Mouse (Mus musculus): ENCODE measurements around the gene Glmp.
"Not testable (repeated sequence)": the region's sequence is repeated elsewhere in the genome, so short reads cannot be mapped to it uniquely, and the experiment has no call there.

The Glmp gene

GRCm38 (mm10) chr3:88324951-88325405 lies at the start of gene Glmp:
Gene Glmp (plus strand): TSS chr3:88325023.
- Histone ChIP-seq H3K4me3 (replicated peaks; ENCODE audit: low read length) (peak within 1 kb of the TSS; percentile 88), H3K4me1 (replicated peaks; ENCODE audit: low read depth, low read length) (peaks cover 59% of the 10 kb centered on the region), H3K27me3 (ENCODE audit: insufficient read depth, low read length) (no peaks in the 10 kb centered on the region), H3K36me3 (ENCODE audit: insufficient read depth, low read length) (peaks cover 82% of the 10 kb centered on the region), H3K9me3 (ENCODE audit: low read length) (no peaks in the 10 kb centered on the region)
- TF ChIP-seq NANOG (IDR thresholded peaks at IDR 0.05; ENCODE audit: borderline replicate concordance, low read length) (no peak), POU5F1 (IDR thresholded peaks at IDR 0.05; ENCODE audit: borderline replicate concordance, low read length) (no peak), CTCF (conservative IDR thresholded peaks at IDR 0.05; ENCODE audit: low read length) (no peak)

DNA sequence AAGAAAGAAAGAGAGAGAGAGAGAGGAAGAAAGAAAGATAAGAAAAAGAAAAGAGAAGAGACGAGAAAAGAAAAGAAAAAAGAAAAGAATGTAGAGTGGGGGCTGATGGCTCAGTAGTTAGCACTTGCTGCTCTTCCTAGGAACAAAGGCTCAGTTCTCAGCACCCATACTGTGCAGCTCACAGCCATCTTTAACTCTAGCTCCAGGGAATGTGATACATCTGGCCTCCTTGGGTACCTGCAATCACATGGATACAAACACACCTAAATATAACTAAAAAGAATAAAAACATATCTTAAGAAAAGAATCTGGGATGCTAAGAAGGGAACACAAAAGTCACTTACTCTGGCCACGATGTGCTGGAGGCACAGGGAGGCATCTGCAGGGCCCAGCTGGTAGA lies 48.7 kb upstream of the Glmp start:
- H3K9me3 ChIP-seq (ENCODE audit: low read length), result no peaks in the 10 kb centered on the region
- TF ChIP-seq CTCF (conservative IDR thresholded peaks at IDR 0.05; ENCODE audit: low read length) (no peak), NANOG (IDR thresholded peaks at IDR 0.05; ENCODE audit: borderline replicate concordance, low read length) (no peak; the same call in 1 of the 2 replicates), POU5F1 (IDR thresholded peaks at IDR 0.05; ENCODE audit: borderline replicate concordance, low read length) (no peak)
- peaks cover 64% of the 10 kb centered on the region for H3K4me1 ChIP-seq (replicated peaks; ENCODE audit: low read depth, low read length)
- H3K4me3 ChIP-seq (replicated peaks; ENCODE audit: low read length), result peak overlapping the region; percentile 73
- H3K27me3 ChIP-seq (ENCODE audit: insufficient read depth, low read length), result no peaks in the 10 kb centered on the region
- peaks cover 13% of the 10 kb centered on the region for H3K36me3 ChIP-seq (ENCODE audit: insufficient read depth, low read length)

- H3K27me3 ChIP-seq (ENCODE audit: insufficient read depth, low read length), result no peaks in the 10 kb centered on the region
- peaks cover 66% of the 10 kb centered on the region for H3K4me1 ChIP-seq (replicated peaks; ENCODE audit: low read depth, low read length)
- peak overlapping the region; percentile 73 for H3K4me3 ChIP-seq (replicated peaks; ENCODE audit: low read length)
These were observed 48.2 kb upstream of the Glmp start for GRCm38 (mm10) chr3:88276529-88277143.

DNA sequence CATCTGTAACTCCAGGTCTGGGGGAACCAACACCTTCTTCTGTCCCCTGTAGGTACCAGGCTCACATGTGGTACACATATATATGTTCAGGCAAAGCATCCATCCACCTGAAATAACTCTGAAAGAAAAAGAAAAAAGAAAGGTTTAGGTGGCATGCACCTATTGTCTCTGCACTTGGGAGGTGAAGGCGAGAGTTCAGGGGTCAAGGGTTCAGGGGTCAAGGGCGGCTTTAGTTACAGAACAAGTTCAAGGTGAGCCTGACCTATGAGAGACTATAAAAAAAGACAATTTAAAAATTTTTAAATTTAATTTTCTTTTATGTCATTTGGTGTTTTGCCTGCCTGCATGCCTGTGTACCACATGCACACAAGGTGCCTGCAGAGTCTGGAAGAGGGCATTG lies 44.8 kb upstream of the Glmp start:
- peak overlapping the region; percentile 69 for H3K4me3 ChIP-seq (replicated peaks; ENCODE audit: low read length)
- H3K36me3 ChIP-seq (ENCODE audit: insufficient read depth, low read length), result peaks cover 8% of the 10 kb centered on the region
- no peaks in the 10 kb centered on the region for H3K27me3 ChIP-seq (ENCODE audit: insufficient read depth, low read length)
- H3K9me3 ChIP-seq (ENCODE audit: low read length), result peaks cover 15% of the 10 kb centered on the region
- H3K4me1 ChIP-seq (replicated peaks; ENCODE audit: low read depth, low read length), result peaks cover 77% of the 10 kb centered on the region
- TF ChIP-seq NANOG (IDR thresholded peaks at IDR 0.05; ENCODE audit: borderline replicate concordance, low read length) (no peak), POU5F1 (IDR thresholded peaks at IDR 0.05; ENCODE audit: borderline replicate concordance, low read length) (no peak), CTCF (conservative IDR thresholded peaks at IDR 0.05; ENCODE audit: low read length) (no peak)

More at GRCm38 (mm10) chr3:88276529-88277143, 48.2 kb upstream of the Glmp start:
- Histone ChIP-seq H3K36me3 (ENCODE audit: insufficient read depth, low read length) (peaks cover 13% of the 10 kb centered on the region), H3K9me3 (ENCODE audit: low read length) (no peaks in the 10 kb centered on the region)
- peak; percentile 47 for TF ChIP-seq CTCF (conservative IDR thresholded peaks at IDR 0.05; ENCODE audit: low read length)
- no peak for TF ChIP-seq POU5F1 (IDR thresholded peaks at IDR 0.05; ENCODE audit: borderline replicate concordance, low read length)
- TF ChIP-seq NANOG (IDR thresholded peaks at IDR 0.05; ENCODE audit: borderline replicate concordance, low read length), result no peak

GRCm38 (mm10) chr3:88281141-88281916 lies 43.5 kb upstream of the Glmp start:
- not testable (repeated sequence) for H3K27me3 ChIP-seq (ENCODE audit: insufficient read depth, low read length)
- Histone ChIP-seq H3K4me3 (replicated peaks; ENCODE audit: low read length) (peak overlapping the region; percentile 69), H3K9me3 (ENCODE audit: low read length) (peaks cover 18% of the 10 kb centered on the region), H3K36me3 (ENCODE audit: insufficient read depth, low read length) (peaks cover 17% of the 10 kb centered on the region), H3K4me1 (replicated peaks; ENCODE audit: low read depth, low read length) (peaks cover 65% of the 10 kb centered on the region)
- TF ChIP-seq NANOG (IDR thresholded peaks at IDR 0.05; ENCODE audit: borderline replicate concordance, low read length), result peak; percentile 86

DNA sequence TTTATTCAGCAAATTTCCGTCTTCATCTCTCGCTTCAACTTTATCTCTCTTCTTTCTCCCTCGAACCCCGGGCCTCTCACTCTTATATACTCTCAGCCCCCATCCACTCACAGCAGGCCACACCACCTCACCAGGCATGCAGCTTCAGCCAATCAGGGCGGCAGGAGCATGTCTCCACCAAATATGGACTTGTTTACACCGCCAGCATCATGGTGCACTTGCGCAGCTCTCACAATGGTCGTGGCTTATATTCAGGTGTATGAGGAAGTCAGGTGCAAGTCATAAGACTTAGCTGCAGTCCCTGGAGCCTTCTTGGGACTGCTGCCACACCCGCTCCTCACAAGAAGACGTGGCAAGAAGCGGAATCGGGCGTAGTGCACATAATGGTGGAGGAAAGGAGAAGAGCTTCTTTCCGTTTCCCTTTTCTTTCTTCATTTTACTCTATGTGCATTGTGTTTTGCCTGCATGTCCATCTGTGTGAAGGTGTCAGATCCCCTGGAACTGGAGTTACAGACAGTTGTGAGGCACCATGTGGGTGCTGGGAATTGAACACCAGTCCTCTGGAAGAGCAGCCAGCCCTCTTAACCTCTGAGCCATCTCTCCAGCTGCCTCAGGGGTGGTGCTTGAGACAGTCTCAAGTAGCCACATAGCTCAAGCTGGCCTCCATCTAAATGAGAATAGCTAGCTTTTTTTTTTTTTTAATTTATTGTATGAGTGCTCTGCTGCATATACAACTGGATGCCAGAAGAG lies 39.8 kb upstream of the Glmp start:
- Histone ChIP-seq H3K9me3 (ENCODE audit: low read length) (peaks cover 18% of the 10 kb centered on the region), H3K4me1 (replicated peaks; ENCODE audit: low read depth, low read length) (peaks cover 65% of the 10 kb centered on the region), H3K36me3 (ENCODE audit: insufficient read depth, low read length) (peaks cover 36% of the 10 kb centered on the region)
- H3K27me3 ChIP-seq (ENCODE audit: insufficient read depth, low read length); H3K4me3 ChIP-seq (replicated peaks; ENCODE audit: low read length): not testable (repeated sequence)

GRCm38 (mm10) chr3:88285565-88285895 lies 39.3 kb upstream of the Glmp start:
- Histone ChIP-seq H3K36me3 (ENCODE audit: insufficient read depth, low read length) (peaks cover 41% of the 10 kb centered on the region), H3K4me1 (replicated peaks; ENCODE audit: low read depth, low read length) (peaks cover 65% of the 10 kb centered on the region), H3K9me3 (ENCODE audit: low read length) (peaks cover 18% of the 10 kb centered on the region)
- not testable (repeated sequence) for H3K27me3 ChIP-seq (ENCODE audit: insufficient read depth, low read length); H3K4me3 ChIP-seq (replicated peaks; ENCODE audit: low read length)

GRCm38 (mm10) chr3:88287110-88287509 lies 37.7 kb upstream of the Glmp start, which contains the start of gene Gm38392:
Gene Gm38392 (minus strand): TSS chr3:88287210.
- TF ChIP-seq CTCF (conservative IDR thresholded peaks at IDR 0.05; ENCODE audit: low read length) (no peak), POU5F1 (IDR thresholded peaks at IDR 0.05; ENCODE audit: borderline replicate concordance, low read length) (no peak), NANOG (IDR thresholded peaks at IDR 0.05; ENCODE audit: borderline replicate concordance, low read length) (no peak)
- peaks cover 63% of the 10 kb centered on the region for H3K4me1 ChIP-seq (replicated peaks; ENCODE audit: low read depth, low read length)
- H3K36me3 ChIP-seq (ENCODE audit: insufficient read depth, low read length), result peaks cover 48% of the 10 kb centered on the region
- H3K4me3 ChIP-seq (replicated peaks; ENCODE audit: low read length), result no peak within 1 kb of the TSS
- H3K9me3 ChIP-seq (ENCODE audit: low read length), result peaks cover 18% of the 10 kb centered on the region
- no peaks in the 10 kb centered on the region for H3K27me3 ChIP-seq (ENCODE audit: insufficient read depth, low read length)
